Mouse (Mus musculus) forebrain, embryonic 15.5 days (tissue): ENCODE results near the gene Pbld1. TPM values are rescaled to one million over a fixed set of nuclear protein-coding genes. Genes with fewer than 3 reads are reported as not detected.

Experiments
- polyA plus RNA-seq: library from polyadenylated mRNA; unstranded; fragments of >200 nt; fragmentation: Nextera tagmentation; extraction: Ambion mirVana; gene quantifications from 2 replicates; pipeline ENCODE4 v1.2.1, GENCODE M21; 2015

Pbld1 gene
- polyA plus RNA-seq, 1 experiment from 2014 or later, result 0.87 TPM

Other genes with a start within 250 kb of the Pbld1 start
- gene Tet1, start 151.2 kb upstream of the Pbld1 start, polyA plus RNA-seq, result 35.0 and 40.0 TPM in 2 replicates
- gene Slc25a16, start 139.5 kb upstream of the Pbld1 start, polyA plus RNA-seq, result 18.7 and 19.1 TPM in 2 replicates
- gene Dna2, start 113.1 kb upstream of the Pbld1 start, polyA plus RNA-seq, result 8.4 and 9.0 TPM in 2 replicates
- 58.3 and 63.6 TPM in 2 replicates for gene Rufy2, start 79.9 kb upstream of the Pbld1 start, polyA plus RNA-seq
- gene Hnrnph3, start 35.9 kb upstream of the Pbld1 start, polyA plus RNA-seq, result 191 and 209 TPM in 2 replicates
- gene Pbld2, start 35.8 kb upstream of the Pbld1 start, polyA plus RNA-seq, result 1.1 and 1.8 TPM in 2 replicates
- gene Atoh7, start 39.5 kb downstream of the Pbld1 start, polyA plus RNA-seq, result 0.51 and 0.81 TPM in 2 replicates
- gene Mypn, start 143.8 kb downstream of the Pbld1 start, polyA plus RNA-seq, result 0.15 and 0.17 TPM in 2 replicates
- gene Herc4, start 183.6 kb downstream of the Pbld1 start, polyA plus RNA-seq, result 32.8 and 35.4 TPM in 2 replicates